Mouse (Mus musculus): ENCODE data around the gene Cgrrf1. TPM values are rescaled to one million over a fixed set of nuclear protein-coding genes. Genes with fewer than 3 reads are reported as not detected.

The Cgrrf1 gene
- polyA plus RNA-seq, 1 experiment from 2014 or later, result 30.6 TPM

DNA sequence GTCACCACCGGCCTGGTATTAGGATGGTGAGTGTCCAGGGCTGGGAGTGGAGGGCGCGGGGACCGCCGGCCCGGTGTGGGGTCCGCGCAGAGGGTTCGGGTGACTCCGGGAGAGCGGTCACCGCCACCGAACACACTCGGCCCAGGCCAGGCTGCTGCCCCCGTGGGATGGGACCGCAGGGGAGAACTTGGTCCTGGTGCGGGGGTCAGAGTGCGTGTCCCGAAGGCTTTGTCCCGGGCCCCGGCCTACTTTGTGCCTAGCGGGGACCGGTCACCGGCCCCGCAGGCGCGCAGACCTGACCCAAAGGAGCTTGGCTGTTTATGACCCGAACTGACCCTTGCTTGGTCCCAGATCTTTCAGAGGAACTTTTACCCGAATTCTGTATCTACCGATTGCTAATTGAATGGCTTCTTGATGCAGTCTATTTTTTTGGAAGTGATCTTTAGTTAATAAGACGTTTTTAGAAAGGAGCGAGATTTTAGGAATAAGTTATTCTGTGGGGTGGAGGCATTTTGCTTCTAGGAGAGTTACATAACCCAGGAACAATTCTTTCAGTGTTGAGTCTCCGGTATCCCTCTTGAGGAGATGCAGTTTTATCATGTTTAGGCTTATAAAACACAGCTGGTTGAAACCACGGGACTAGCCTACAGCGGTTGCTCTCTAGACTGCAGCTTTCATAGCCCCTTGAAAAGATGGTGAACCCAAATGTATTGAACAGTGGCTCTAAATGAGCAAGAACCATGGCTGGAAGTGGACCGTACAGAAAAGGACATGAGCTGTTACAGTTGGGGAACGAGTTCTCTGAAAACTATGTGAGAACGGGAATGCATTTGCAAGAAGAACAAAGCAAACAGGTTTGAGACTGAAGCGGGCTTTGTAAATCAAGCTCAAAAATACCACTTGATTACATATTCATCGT is 688 bp downstream of the Cgrrf1 start:
- Histone ChIP-seq H3K27me3 (ENCODE audit: control insufficient read depth, insufficient read depth, low read length) (no peaks in the 10 kb centered on the region), H3K27ac (ENCODE audit: low read length) (peak overlapping the region; percentile 10; the same call in 1 of the 2 replicates), H3K9ac (replicated peaks; ENCODE audit: low read depth, low read length) (peak overlapping the region; percentile 77), H3K4me3 (ENCODE audit: low read depth, low read length) (peak overlapping the region; percentile 88), H3K4me2 (replicated peaks; ENCODE audit: low read depth, low read length) (peak overlapping the region; percentile 83), H3K4me1 (ENCODE audit: control insufficient read depth, insufficient read depth, low read length) (no peaks in the 10 kb centered on the region; the same call in 1 of the 2 replicates), H3K9me3 (ENCODE audit: control insufficient read depth, low read depth, low read length) (no peaks in the 10 kb centered on the region), H3K36me3 (ENCODE audit: control insufficient read depth, insufficient read depth, low read length) (no peaks in the 10 kb centered on the region)
- WGBS, result 8% methylated on average over 40 of the region's 40 CpGs
- ATAC-seq (ENCODE audit: insufficient number of reproducible peaks, insufficient read depth, low FRiP score, low read depth), result no peak; the same call in none of the 2 replicates

DNA sequence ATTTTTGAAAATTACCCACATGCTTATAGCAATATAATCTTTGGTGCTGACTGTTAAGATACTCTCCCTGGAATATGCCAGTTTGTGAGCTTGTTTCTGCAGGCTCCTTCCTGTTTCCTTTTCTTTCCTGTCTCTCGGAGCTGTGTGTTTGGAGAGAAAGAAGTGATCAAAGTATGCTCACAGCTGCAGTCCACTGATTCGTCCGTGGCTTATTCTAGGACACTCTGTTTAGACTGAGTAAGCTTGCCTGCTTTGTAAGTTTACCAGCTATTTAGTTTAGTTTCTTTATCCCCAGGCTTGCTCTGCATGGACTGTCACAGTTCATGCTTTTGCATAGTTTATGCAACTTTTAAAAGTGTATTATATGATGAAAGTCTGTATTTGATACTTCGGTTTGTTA is 7.4 kb downstream of the Cgrrf1 start:
- no peak for ATAC-seq (ENCODE audit: insufficient number of reproducible peaks, insufficient read depth, low FRiP score, low read depth)
- H3K4me1 ChIP-seq (ENCODE audit: control insufficient read depth, insufficient read depth, low read length), result no peaks in the 10 kb centered on the region
- no peaks in the 10 kb centered on the region for H3K27me3 ChIP-seq (ENCODE audit: control insufficient read depth, insufficient read depth, low read length)
- peaks cover 11% of the 10 kb centered on the region; the same call in 1 of the 2 replicates for H3K36me3 ChIP-seq (ENCODE audit: control insufficient read depth, insufficient read depth, low read length)
- H3K4me3 ChIP-seq (ENCODE audit: low read depth, low read length), result no peak overlapping the region
- H3K9me3 ChIP-seq (ENCODE audit: control insufficient read depth, low read depth, low read length), result no peaks in the 10 kb centered on the region
- H3K4me2 ChIP-seq (replicated peaks; ENCODE audit: low read depth, low read length), result no peak overlapping the region
- WGBS, result 44% methylated on average over 4 of the region's 4 CpGs
- no peak overlapping the region for H3K9ac ChIP-seq (replicated peaks; ENCODE audit: low read depth, low read length)
- H3K27ac ChIP-seq (ENCODE audit: low read length), result no peak overlapping the region

DNA sequence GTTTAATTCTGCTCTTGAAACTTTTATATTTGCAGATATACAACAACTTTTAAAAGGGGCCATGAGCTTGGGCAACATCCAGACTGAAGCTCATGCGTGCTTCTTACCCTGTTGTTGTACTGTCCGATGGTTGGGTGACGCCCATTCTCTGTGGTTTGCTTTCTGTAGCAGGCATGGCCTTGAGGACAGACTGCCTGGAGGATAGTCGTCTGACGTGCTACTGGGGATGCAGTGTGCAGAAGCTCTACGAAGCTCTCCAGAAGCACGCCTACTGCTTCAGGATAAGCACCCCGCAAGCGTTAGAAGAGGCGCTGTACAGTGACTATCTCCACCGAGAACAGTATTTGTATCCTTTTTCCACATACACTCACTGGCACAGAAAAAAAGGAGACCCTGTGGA is 13.8 kb downstream of the Cgrrf1 start:
- no peak overlapping the region for H3K4me2 ChIP-seq (replicated peaks; ENCODE audit: low read depth, low read length)
- no peaks in the 10 kb centered on the region for H3K27me3 ChIP-seq (ENCODE audit: control insufficient read depth, insufficient read depth, low read length)
- no peak for ATAC-seq (ENCODE audit: insufficient number of reproducible peaks, insufficient read depth, low FRiP score, low read depth)
- no peak overlapping the region for H3K9ac ChIP-seq (replicated peaks; ENCODE audit: low read depth, low read length)
- WGBS, result 89% methylated on average over 11 of the region's 11 CpGs
- no peaks in the 10 kb centered on the region for H3K9me3 ChIP-seq (ENCODE audit: control insufficient read depth, low read depth, low read length)
- no peak overlapping the region for H3K27ac ChIP-seq (ENCODE audit: low read length)
- H3K4me1 ChIP-seq (ENCODE audit: control insufficient read depth, insufficient read depth, low read length), result no peaks in the 10 kb centered on the region
- H3K4me3 ChIP-seq (ENCODE audit: low read depth, low read length), result no peak overlapping the region
- peaks cover 17% of the 10 kb centered on the region for H3K36me3 ChIP-seq (ENCODE audit: control insufficient read depth, insufficient read depth, low read length)

DNA sequence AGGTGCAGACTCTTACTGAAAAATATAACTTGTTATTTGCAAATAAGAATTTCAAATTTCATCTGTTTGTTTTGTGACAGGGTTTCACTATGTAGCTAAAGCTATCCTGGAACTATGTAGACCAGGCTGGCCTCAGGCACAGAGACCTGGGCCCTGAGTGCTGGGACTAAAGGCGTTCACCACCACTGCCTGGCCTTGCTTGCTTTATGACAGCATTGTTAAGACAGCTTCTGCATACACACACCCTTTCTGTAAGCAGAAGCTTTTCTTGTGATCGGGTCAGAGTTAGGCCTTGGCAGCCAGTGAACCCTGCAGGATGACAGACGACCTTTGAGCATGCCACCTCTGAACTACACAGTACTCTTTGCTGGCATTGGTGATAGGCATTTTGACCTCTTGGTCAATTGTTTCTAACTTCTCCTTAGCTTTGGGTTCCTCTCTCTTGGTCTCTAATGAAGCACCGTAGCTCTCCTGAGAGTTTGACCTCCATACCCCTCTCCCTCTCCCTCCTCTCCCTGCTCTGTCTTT is 16.2 kb downstream of the Cgrrf1 start:
- ATAC-seq (ENCODE audit: insufficient number of reproducible peaks, insufficient read depth, low FRiP score, low read depth), result no peak
- H3K36me3 ChIP-seq (ENCODE audit: control insufficient read depth, insufficient read depth, low read length), result peaks cover 7% of the 10 kb centered on the region; the same call in 1 of the 2 replicates
- H3K9me3 ChIP-seq (ENCODE audit: control insufficient read depth, low read depth, low read length), result no peaks in the 10 kb centered on the region
- H3K4me2 ChIP-seq (replicated peaks; ENCODE audit: low read depth, low read length), result no peak overlapping the region
- H3K4me1 ChIP-seq (ENCODE audit: control insufficient read depth, insufficient read depth, low read length), result no peaks in the 10 kb centered on the region
- H3K4me3 ChIP-seq (ENCODE audit: low read depth, low read length), result no peak overlapping the region
- 67% methylated on average over 4 of the region's 4 CpGs for WGBS
- H3K9ac ChIP-seq (replicated peaks; ENCODE audit: low read depth, low read length), result no peak overlapping the region
- H3K27ac ChIP-seq (ENCODE audit: low read length), result no peak overlapping the region
- H3K27me3 ChIP-seq (ENCODE audit: control insufficient read depth, insufficient read depth, low read length), result no peaks in the 10 kb centered on the region

DNA sequence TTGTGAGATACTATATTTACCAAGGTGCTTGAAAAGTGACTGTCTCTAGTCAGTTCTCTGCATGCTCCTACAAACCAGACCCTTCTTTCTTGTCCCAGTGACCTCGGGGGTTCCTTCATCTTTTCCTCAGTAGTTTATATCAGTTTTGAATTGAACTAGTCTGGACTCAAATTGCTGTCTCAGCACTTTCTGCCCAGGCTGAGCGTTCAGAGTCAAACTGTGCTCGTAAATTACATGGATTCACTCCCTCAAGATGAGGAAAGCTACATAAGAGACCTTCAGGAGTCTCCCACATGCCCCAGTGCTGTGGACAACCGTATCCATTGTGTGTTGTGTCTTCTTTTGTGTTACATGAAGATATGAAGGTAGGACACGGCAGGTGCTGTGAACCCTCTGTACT is 16.8 kb downstream of the Cgrrf1 start:
- Histone ChIP-seq H3K4me1 (ENCODE audit: control insufficient read depth, insufficient read depth, low read length) (no peaks in the 10 kb centered on the region), H3K36me3 (ENCODE audit: control insufficient read depth, insufficient read depth, low read length) (peaks cover 7% of the 10 kb centered on the region; the same call in 1 of the 2 replicates), H3K4me3 (ENCODE audit: low read depth, low read length) (no peak overlapping the region), H3K27ac (ENCODE audit: low read length) (no peak overlapping the region), H3K27me3 (ENCODE audit: control insufficient read depth, insufficient read depth, low read length) (no peaks in the 10 kb centered on the region), H3K9ac (replicated peaks; ENCODE audit: low read depth, low read length) (no peak overlapping the region), H3K9me3 (ENCODE audit: control insufficient read depth, low read depth, low read length) (no peaks in the 10 kb centered on the region), H3K4me2 (replicated peaks; ENCODE audit: low read depth, low read length) (no peak overlapping the region)
- WGBS, result 77% methylated on average over 5 of the region's 5 CpGs
- no peak for ATAC-seq (ENCODE audit: insufficient number of reproducible peaks, insufficient read depth, low FRiP score, low read depth)

DNA sequence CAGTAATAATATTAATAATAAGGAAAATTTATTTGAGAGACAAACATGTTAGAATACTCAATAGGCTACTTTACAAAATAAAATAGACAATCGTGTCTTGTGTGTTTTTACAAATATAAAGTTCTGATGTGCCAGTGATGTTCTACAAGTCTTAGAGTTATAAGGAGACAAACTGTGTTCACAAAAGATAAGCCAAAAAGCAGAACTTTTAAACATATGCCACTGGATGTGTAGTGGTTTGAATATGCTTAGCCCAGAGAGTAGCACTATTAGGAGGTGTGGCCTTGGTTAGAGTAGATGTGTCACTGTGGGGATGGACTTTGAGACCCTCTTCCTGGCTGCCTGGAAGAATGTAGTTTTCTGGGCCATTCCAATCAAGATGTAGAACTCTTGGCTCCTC is 17.8 kb downstream of the Cgrrf1 start:
- peaks cover 7% of the 10 kb centered on the region; the same call in 1 of the 2 replicates for H3K36me3 ChIP-seq (ENCODE audit: control insufficient read depth, insufficient read depth, low read length)
- H3K9me3 ChIP-seq (ENCODE audit: control insufficient read depth, low read depth, low read length), result no peaks in the 10 kb centered on the region
- H3K27ac ChIP-seq (ENCODE audit: low read length), result no peak overlapping the region
- 95% methylated on average over 1 of the region's 1 CpGs for WGBS
- H3K27me3 ChIP-seq (ENCODE audit: control insufficient read depth, insufficient read depth, low read length), result no peaks in the 10 kb centered on the region
- no peak for ATAC-seq (ENCODE audit: insufficient number of reproducible peaks, insufficient read depth, low FRiP score, low read depth)
- no peak overlapping the region for H3K4me2 ChIP-seq (replicated peaks; ENCODE audit: low read depth, low read length)
- H3K9ac ChIP-seq (replicated peaks; ENCODE audit: low read depth, low read length), result no peak overlapping the region
- H3K4me1 ChIP-seq (ENCODE audit: control insufficient read depth, insufficient read depth, low read length), result no peaks in the 10 kb centered on the region
- H3K4me3 ChIP-seq (ENCODE audit: low read depth, low read length), result no peak overlapping the region

DNA sequence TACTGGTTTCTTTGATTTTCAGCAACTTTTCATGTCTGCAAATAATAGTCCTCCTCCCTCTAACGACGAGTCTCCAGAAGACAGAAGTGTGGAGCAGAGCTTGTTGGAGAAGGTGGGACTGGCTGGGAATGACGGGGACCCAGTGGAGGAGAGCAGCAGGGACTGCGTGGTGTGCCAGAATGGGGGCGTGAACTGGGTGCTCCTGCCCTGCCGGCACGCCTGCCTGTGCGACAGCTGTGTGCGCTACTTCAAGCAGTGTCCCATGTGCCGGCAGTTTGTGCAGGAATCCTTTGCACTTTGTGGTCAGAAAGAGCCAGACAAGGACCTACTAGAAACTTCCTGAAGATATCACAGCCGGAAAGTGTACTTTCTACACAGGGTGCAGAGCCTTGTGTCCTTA is 21.8 kb downstream of the Cgrrf1 start:
- H3K36me3 ChIP-seq (ENCODE audit: control insufficient read depth, insufficient read depth, low read length), result no peaks in the 10 kb centered on the region
- no peak overlapping the region for H3K27ac ChIP-seq (ENCODE audit: low read length)
- 76% methylated on average over 11 of the region's 11 CpGs for WGBS
- H3K9me3 ChIP-seq (ENCODE audit: control insufficient read depth, low read depth, low read length), result no peaks in the 10 kb centered on the region
- no peaks in the 10 kb centered on the region for H3K27me3 ChIP-seq (ENCODE audit: control insufficient read depth, insufficient read depth, low read length)
- no peak overlapping the region for H3K4me2 ChIP-seq (replicated peaks; ENCODE audit: low read depth, low read length)
- H3K4me3 ChIP-seq (ENCODE audit: low read depth, low read length), result no peak overlapping the region
- H3K9ac ChIP-seq (replicated peaks; ENCODE audit: low read depth, low read length), result no peak overlapping the region
- ATAC-seq (ENCODE audit: insufficient number of reproducible peaks, insufficient read depth, low FRiP score, low read depth), result no peak
- no peaks in the 10 kb centered on the region for H3K4me1 ChIP-seq (ENCODE audit: control insufficient read depth, insufficient read depth, low read length)

DNA sequence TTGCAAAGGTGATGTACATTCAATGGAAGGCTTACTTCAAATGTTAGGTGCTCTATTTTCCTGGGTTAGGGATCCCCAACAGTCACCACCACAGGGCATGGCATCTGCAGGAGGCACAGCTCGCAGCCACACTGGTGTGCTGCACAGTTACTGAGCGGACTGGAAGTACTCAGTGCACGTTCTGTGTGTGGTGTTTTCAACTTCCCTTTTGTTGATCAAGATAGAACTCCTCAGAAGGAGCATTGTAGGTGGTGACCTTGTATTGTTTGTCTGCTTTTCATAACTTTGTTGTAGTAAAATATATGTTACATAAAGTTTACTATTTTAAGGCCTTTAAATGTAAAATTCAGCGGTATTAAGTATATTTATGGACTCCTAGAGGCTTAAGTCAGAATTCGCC is 31.0 kb downstream of the Cgrrf1 start:
- Histone ChIP-seq H3K4me3 (ENCODE audit: low read depth, low read length) (no peak overlapping the region), H3K9ac (replicated peaks; ENCODE audit: low read depth, low read length) (no peak overlapping the region), H3K4me1 (ENCODE audit: control insufficient read depth, insufficient read depth, low read length) (no peaks in the 10 kb centered on the region), H3K36me3 (ENCODE audit: control insufficient read depth, insufficient read depth, low read length) (no peaks in the 10 kb centered on the region), H3K27me3 (ENCODE audit: control insufficient read depth, insufficient read depth, low read length) (no peaks in the 10 kb centered on the region), H3K4me2 (replicated peaks; ENCODE audit: low read depth, low read length) (no peak overlapping the region), H3K27ac (ENCODE audit: low read length) (no peak overlapping the region), H3K9me3 (ENCODE audit: control insufficient read depth, low read depth, low read length) (no peaks in the 10 kb centered on the region)
- no peak for ATAC-seq (ENCODE audit: insufficient number of reproducible peaks, insufficient read depth, low FRiP score, low read depth)
- 81% methylated on average over 5 of the region's 5 CpGs for WGBS
